Mouse (Mus musculus) frontal cortex, postnatal 10 days (tissue): ENCODE data around the gene Dcun1d2.

Source experiments
- DNase-seq, 2 experiments: peaks; one replicate each; pipeline ENCODE4 v3.0.0; 2022; ENCODE audit warnings: low spot score in 2 of 2, mixed read lengths in 1 of 2

Dcun1d2 gene

GRCm38 (mm10) chr8:13206290-13206689, 81.6 kb downstream of the Dcun1d2 start:
- DNase-seq: no peak
